Mouse (Mus musculus) thymus, adult 2 months (tissue): Measurements from ENCODE around the gene Cutc. TPM values are rescaled to one million over a fixed set of nuclear protein-coding genes. Genes with fewer than 3 reads are reported as not detected.
A peak's percentile ranks its signal among the peaks of the same experiment; 100 is the strongest.

ENCODE experiments used
- DNase-seq: peaks from one replicate; pipeline ENCODE4 v3.0.0; 2021
- H3K27ac ChIP-seq: fragments of 200-500 bp; 2 replicates; pipeline ENCODE4 v1.5.1; 2012; ENCODE audit warnings: low read length, control low read depth; ENCODE audit not compliant: control insufficient read depth, insufficient read depth
- H3K27me3 ChIP-seq: fragments of 200-500 bp; 2 replicates; pipeline ENCODE4 v1.6.1; 2012; ENCODE audit warnings: mild to moderate bottlenecking, low read length, moderate library complexity, mixed read lengths; ENCODE audit not compliant: control insufficient read depth, insufficient read depth
- H3K36me3 ChIP-seq: fragments of 200-500 bp; 2 replicates; pipeline ENCODE4 v1.6.1; 2012; ENCODE audit warnings: mild to moderate bottlenecking, low read length, moderate library complexity; ENCODE audit not compliant: control insufficient read depth, insufficient read depth
- H3K4me1 ChIP-seq: fragments of 200-500 bp; replicated peaks from 2 replicates; pipeline ENCODE4 v1.6.1; 2012; ENCODE audit warnings: low read length; ENCODE audit not compliant: control insufficient read depth, insufficient read depth
- H3K4me3 ChIP-seq: fragments of 200-500 bp; 2 replicates; pipeline ENCODE4 v1.5.1; 2012; ENCODE audit warnings: mild to moderate bottlenecking, low read length, control low read depth, moderate library complexity; ENCODE audit not compliant: control insufficient read depth, insufficient read depth
- CTCF ChIP-seq: fragments of 200-500 bp; IDR thresholded peaks from 2 replicates; pipeline ENCODE4 v1.5.1; 2012; ENCODE audit warnings: mild to moderate bottlenecking, control low read depth, low read length, moderate library complexity, borderline replicate concordance; ENCODE audit not compliant: control insufficient read depth, poor library complexity, insufficient read depth; ENCODE audit errors: extremely low read depth
- POLR2A ChIP-seq: fragments of 200-500 bp; IDR thresholded peaks from 2 replicates; pipeline ENCODE4 v1.6.1; 2012; ENCODE audit warnings: mild to moderate bottlenecking, low read length, control low read depth, moderate library complexity; ENCODE audit not compliant: control insufficient read depth, poor library complexity, insufficient read depth; ENCODE audit errors: extremely low read depth
- WGBS: fragments of 180-500 bp; shearing (Covaris S2); methylation state at CpG from one replicate; pipeline ENCODE4 v1.1.7; 2018; 5-methylcytosine and 5-hydroxymethylcytosine counted together
- polyA plus RNA-seq: library from polyadenylated mRNA; depleted of rRNA; stranded (reverse); fragments of >200 nt; gene quantifications from 2 replicates; pipeline ENCODE4 v1.2.3, GENCODE M21; 2012

Gene Cutc
- polyA plus RNA-seq, 1 experiment = 5.4 TPM

- TF ChIP-seq POLR2A (no peak), CTCF (no peak)
- WGBS = 86% methylated on average over 5 of the region's 5 CpGs
- H3K27me3 ChIP-seq = no peaks in the 10 kb centered on the region
- peaks cover 4% of the 10 kb centered on the region for H3K4me1 ChIP-seq
- DNase-seq = no peak
- no peaks in the 10 kb centered on the region for H3K36me3 ChIP-seq
- H3K4me3 ChIP-seq = no peak overlapping the region
- H3K27ac ChIP-seq = no peak overlapping the region
Measured at GRCm38 (mm10) chr19:43711971-43712370, 40.8 kb upstream of the Cutc start.

DNA sequence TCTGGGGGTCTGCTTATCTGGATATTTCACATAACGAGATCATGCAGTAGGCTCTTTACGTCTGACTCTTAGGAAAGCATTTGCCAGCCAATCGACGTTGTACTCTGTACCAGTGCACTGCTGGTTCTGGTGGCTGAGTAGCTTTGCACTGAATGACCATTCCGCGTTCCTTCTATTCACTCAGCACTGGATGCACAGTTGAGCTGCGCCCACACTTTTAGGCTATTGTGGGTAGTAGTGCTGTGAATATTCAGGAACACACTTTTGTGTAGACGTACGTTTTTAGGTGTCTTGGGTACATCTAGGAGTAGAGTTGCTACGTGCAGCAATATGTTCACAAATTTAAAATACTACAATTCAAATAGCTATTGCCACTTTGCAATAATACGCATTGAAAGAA is 32.7 kb upstream of the Cutc start:
- no peak for DNase-seq
- H3K4me3 ChIP-seq = no peak overlapping the region
- H3K27ac ChIP-seq = no peak overlapping the region
- peaks cover 23% of the 10 kb centered on the region for H3K4me1 ChIP-seq
- no peaks in the 10 kb centered on the region for H3K36me3 ChIP-seq
- H3K27me3 ChIP-seq = no peaks in the 10 kb centered on the region
- TF ChIP-seq CTCF = no peak
- no peak for TF ChIP-seq POLR2A
- WGBS = 99% methylated on average over 11 of the region's 11 CpGs

- H3K36me3 ChIP-seq = peaks cover 7% of the 10 kb centered on the region; the same call in 1 of the 2 replicates
- TF ChIP-seq CTCF (no peak), POLR2A (no peak)
- peaks cover 31% of the 10 kb centered on the region for H3K4me1 ChIP-seq
- no peaks in the 10 kb centered on the region for H3K27me3 ChIP-seq
- peak; percentile 68 for DNase-seq
- peak overlapping the region; percentile 64 for H3K27ac ChIP-seq
- H3K4me3 ChIP-seq = peak overlapping the region; percentile 33
- 29% methylated on average over 8 of the region's 8 CpGs for WGBS
Measured at GRCm38 (mm10) chr19:43722891-43723290, 29.9 kb upstream of the Cutc start.

- Histone ChIP-seq H3K4me3 (no peak overlapping the region), H3K27me3 (no peaks in the 10 kb centered on the region), H3K4me1 (peaks cover 37% of the 10 kb centered on the region), H3K36me3 (peaks cover 12% of the 10 kb centered on the region; the same call in 1 of the 2 replicates), H3K27ac (peak overlapping the region; percentile 64)
- no peak for TF ChIP-seq CTCF
- no peak for TF ChIP-seq POLR2A
- no peak for DNase-seq
- WGBS = 91% methylated on average over 10 of the region's 10 CpGs
Measured at GRCm38 (mm10) chr19:43723501-43723900, 29.3 kb upstream of the Cutc start.

DNA sequence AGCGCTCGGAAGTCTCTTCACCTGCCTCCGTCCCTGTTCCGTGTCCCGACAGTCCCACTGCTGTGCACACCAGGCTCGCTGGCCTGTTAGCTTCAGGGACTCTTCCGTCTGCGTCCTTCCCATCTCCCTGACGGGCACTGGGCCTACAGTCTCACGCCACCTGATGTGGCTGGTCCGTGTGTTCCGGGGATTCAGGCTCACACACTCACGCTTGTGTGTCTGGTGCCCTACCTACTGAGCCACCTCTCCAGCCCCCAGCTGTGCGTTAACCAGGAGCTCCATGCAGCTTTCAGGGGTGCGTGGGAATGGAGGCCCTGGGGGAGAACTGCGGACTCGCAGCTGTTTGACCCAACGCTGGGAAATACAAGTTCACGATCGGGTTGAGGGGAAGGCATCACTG is 28.6 kb upstream of the Cutc start:
- H3K36me3 ChIP-seq = peaks cover 12% of the 10 kb centered on the region; the same call in 1 of the 2 replicates
- TF ChIP-seq POLR2A = no peak
- no peak for TF ChIP-seq CTCF
- 99% methylated on average over 20 of the region's 20 CpGs for WGBS
- H3K4me1 ChIP-seq = peaks cover 43% of the 10 kb centered on the region
- H3K27me3 ChIP-seq = no peaks in the 10 kb centered on the region
- no peak overlapping the region for H3K4me3 ChIP-seq
- no peak for DNase-seq
- H3K27ac ChIP-seq = no peak overlapping the region

DNA sequence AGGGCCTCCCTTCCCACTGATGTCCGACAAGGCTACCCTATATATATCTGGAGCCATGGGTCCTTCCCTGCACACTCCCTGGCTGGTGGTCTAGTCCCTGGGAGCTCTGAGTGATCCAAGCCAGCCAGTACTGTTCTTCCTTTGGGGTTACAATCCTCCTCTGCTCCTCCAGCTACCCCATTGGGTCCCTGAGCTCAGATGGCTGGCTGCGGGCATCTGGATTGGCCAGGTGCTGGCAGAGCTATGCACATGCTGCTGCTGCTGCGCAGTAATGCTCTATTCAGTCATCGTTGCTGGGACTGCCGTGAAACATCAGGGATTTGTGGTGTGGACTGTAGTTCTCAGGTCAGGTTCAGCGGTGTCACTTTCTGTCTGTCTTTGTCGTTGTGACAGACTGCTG is 28.0 kb upstream of the Cutc start:
- TF ChIP-seq CTCF (no peak), POLR2A (no peak)
- no peak for DNase-seq
- Histone ChIP-seq H3K4me1 (peaks cover 49% of the 10 kb centered on the region), H3K4me3 (no peak overlapping the region), H3K27me3 (no peaks in the 10 kb centered on the region), H3K36me3 (peaks cover 13% of the 10 kb centered on the region; the same call in 1 of the 2 replicates), H3K27ac (no peak overlapping the region)
- WGBS = 95% methylated on average over 7 of the region's 7 CpGs
